ENCODE assay signal across 8 mouse cellular contexts in genomic region chr2:79774372-79774771, GRCm38 (mm10).
DNase-seq lines count a peak whose midpoint lies in the region; ATAC-seq and TF ChIP-seq lines count a peak whose summit lies in the region.

No protein-coding gene starts in this region.

- no peaks in the 10 kb centered on the region for H3K9me3 ChIP-seq in kidney, embryonic 15.5 days (replicated peaks)
- no peaks in the 10 kb centered on the region for H3K9me3 ChIP-seq in limb, embryonic 14.5 days (ENCODE audit: control insufficient read depth, low read length)
- no peaks in the 10 kb centered on the region for H3K9me3 ChIP-seq in stomach, postnatal 0 days (ENCODE audit: control insufficient read depth, low read length)

- no peaks in the 10 kb centered on the region; the same call in 1 of the 2 replicates for H3K4me1 ChIP-seq in kidney, embryonic 15.5 days
- H3K4me1 ChIP-seq in limb, embryonic 14.5 days (ENCODE audit: control insufficient read depth, insufficient read depth, low read length), result no peaks in the 10 kb centered on the region
- H3K4me1 ChIP-seq in stomach, postnatal 0 days (replicated peaks; ENCODE audit: control insufficient read depth, insufficient read depth), result no peaks in the 10 kb centered on the region

- TF ChIP-seq EP300 in stomach, postnatal 0 days (optimal IDR thresholded peaks at IDR 0.05), result no peak

- no peaks in the 10 kb centered on the region for H3K36me3 ChIP-seq in kidney, embryonic 15.5 days
- no peaks in the 10 kb centered on the region for H3K36me3 ChIP-seq in limb, embryonic 14.5 days (ENCODE audit: control insufficient read depth, insufficient read depth, low read length)
- H3K36me3 ChIP-seq in stomach, postnatal 0 days (ENCODE audit: control insufficient read depth, insufficient read depth, low read length), result no peaks in the 10 kb centered on the region

- intact Hi-C loops in gastrocnemius, postnatal 14 days (cut with DNase I; ENCODE audit: low total_unique reads), result loop anchor here (5.0 to 10.0 kb wide), 2 partner anchors 127 to 400 kb away; no protein-coding TSS in a partner anchor

- under 1% methylated on average over 5 of the region's 5 CpGs for WGBS in kidney, embryonic 15.5 days
- under 1% methylated on average over 5 of the region's 5 CpGs for WGBS in limb, embryonic 14.5 days
- 0% methylated on average over 5 of the region's 5 CpGs for WGBS in stomach, postnatal 0 days

- TF ChIP-seq POLR2A in limb, embryonic 14.5 days (IDR thresholded peaks at IDR 0.05; ENCODE audit: borderline replicate concordance, extremely low read depth, insufficient read depth, insufficient read length), result no peak

- no peaks in the 10 kb centered on the region for H3K27me3 ChIP-seq in kidney, embryonic 15.5 days
- H3K27me3 ChIP-seq in limb, embryonic 14.5 days (ENCODE audit: control insufficient read depth, insufficient read depth, low read length), result no peaks in the 10 kb centered on the region
- no peaks in the 10 kb centered on the region for H3K27me3 ChIP-seq in stomach, postnatal 0 days (ENCODE audit: control insufficient read depth, insufficient read depth, low read length)

- no peak overlapping the region for H3K4me3 ChIP-seq in kidney, embryonic 15.5 days (replicated peaks)
- no peak overlapping the region for H3K4me3 ChIP-seq in limb, embryonic 14.5 days (replicated peaks; ENCODE audit: low read length)
- no peak overlapping the region for H3K4me3 ChIP-seq in stomach, postnatal 0 days (ENCODE audit: low read depth, low read length)

- TF ChIP-seq CTCF in stomach, postnatal 0 days (IDR thresholded peaks at IDR 0.05; ENCODE audit: low read depth), result peak; percentile 93

- H3K9ac ChIP-seq in kidney, embryonic 15.5 days, result no peak overlapping the region
- H3K9ac ChIP-seq in limb, embryonic 14.5 days (ENCODE audit: low read depth, low read length, severe bottlenecking), result no peak overlapping the region
- no peak overlapping the region for H3K9ac ChIP-seq in stomach, postnatal 0 days (ENCODE audit: low read length)

- no peak overlapping the region for H3K4me2 ChIP-seq in kidney, embryonic 15.5 days
- no peak overlapping the region for H3K4me2 ChIP-seq in limb, embryonic 14.5 days (replicated peaks; ENCODE audit: low read depth, low read length, severe bottlenecking)
- no peak overlapping the region for H3K4me2 ChIP-seq in stomach, postnatal 0 days (replicated peaks; ENCODE audit: low read depth)

- H3K27ac ChIP-seq in kidney, embryonic 15.5 days, result no peak overlapping the region
- no peak overlapping the region for H3K27ac ChIP-seq in limb, embryonic 14.5 days (replicated peaks; ENCODE audit: low read depth, low read length)
- H3K27ac ChIP-seq in stomach, postnatal 0 days (replicated peaks), result no peak overlapping the region

- peak; percentile 22 to 42 for DNase-seq in urinary bladder, adult 18-20 months (ENCODE audit: low spot score in 2 of 2)
- DNase-seq in urinary bladder, adult 2 months (ENCODE audit: low spot score), result no peak
- peak; percentile 57 for DNase-seq in gastrocnemius, postnatal 14 days
- DNase-seq in limb, embryonic 14.5 days (ENCODE audit: low spot score), result peak; percentile 90
- DNase-seq in naive thymus-derived CD4-positive, alpha-beta T cell, adult 2 months (ENCODE audit: low read depth), result peak; percentile 72
- peak; percentile 55 for DNase-seq in stomach, postnatal 0 days (ENCODE audit: low spot score)

- ATAC-seq in common myeloid progenitor, adult 5-6 weeks (replicated peaks; ENCODE audit: low read depth, poor library complexity, severe bottlenecking), result peak; percentile 74
- peak; percentile 64 for ATAC-seq in kidney, embryonic 15.5 days (replicated peaks; ENCODE audit: low FRiP score)
- ATAC-seq in limb, embryonic 14.5 days (ENCODE audit: low FRiP score, low read depth), result peak; percentile 71
- ATAC-seq in stomach, postnatal 0 days (ENCODE audit: low FRiP score, low TSS enrichment), result peak; percentile 89
